In the genomic region with DNA sequence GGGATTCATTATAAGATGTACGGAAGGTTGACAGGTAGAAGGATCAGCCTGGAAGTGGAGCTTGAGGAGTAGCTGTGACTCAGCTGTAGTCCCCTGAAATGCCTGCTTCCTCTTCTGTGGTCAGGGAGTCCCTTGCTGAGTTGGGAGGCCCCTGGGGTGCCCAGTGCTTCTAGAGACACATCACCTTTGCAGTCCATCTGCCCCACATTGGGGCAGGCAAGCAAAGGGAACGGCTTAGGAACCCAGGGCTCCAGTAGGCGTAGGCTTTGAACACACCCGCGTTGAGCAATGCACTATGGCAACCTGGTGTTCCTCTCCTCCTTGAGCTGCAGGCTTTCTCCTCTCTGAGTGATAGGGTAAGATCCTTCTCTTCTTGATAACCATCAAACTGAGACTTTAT, we compare ENCODE assay signal across 28 mouse cellular contexts. TPM values are rescaled to one million over a fixed set of nuclear protein-coding genes. Genes with fewer than 3 reads are reported as not detected.
DNase-seq lines count a peak whose midpoint lies in the region; ATAC-seq and TF ChIP-seq lines count a peak whose summit lies in the region.
"Had no signal": no experiment of that assay in that cellular context is flagged by ENCODE, and none has a peak within 500 bp of the region (broad histone marks: within the 10 kb centered on the region; RNA-seq: fewer than 3 reads in every experiment).

No protein-coding gene starts in this region.

- H3K36me3 ChIP-seq in CH12.LX (replicated peaks in 1 of 2; ENCODE audit: control insufficient read depth in 1 of 2, insufficient read depth in 1 of 2, low read length in 1 of 2) (no peaks in the 10 kb centered on the region), G1E (replicated peaks) (peaks cover 12% of the 10 kb centered on the region)
- H3K36me3 ChIP-seq in forebrain, embryonic 14.5 days (ENCODE audit: control insufficient read depth, insufficient read depth, low read length) = no peaks in the 10 kb centered on the region
- H3K36me3 ChIP-seq: embryonic facial prominence, embryonic 13.5 days; heart, embryonic 15.5 days; limb, embryonic 10.5 days; lung, embryonic 15.5 days; midbrain, embryonic 10.5 days; neural tube, embryonic 15.5 days had no signal

- peaks cover 10 to 37% of the 10 kb centered on the region in 2 experiments for H3K4me1 ChIP-seq in CH12.LX (ENCODE audit: control insufficient read depth in 1 of 2, insufficient read depth in 2 of 2)
- H3K4me1 ChIP-seq in G1E (ENCODE audit: insufficient read depth, low read depth, low read length) = peaks cover 49% of the 10 kb centered on the region
- no peaks in the 10 kb centered on the region for H3K4me1 ChIP-seq in forebrain, embryonic 14.5 days (ENCODE audit: control insufficient read depth, insufficient read depth, low read length)
- H3K4me1 ChIP-seq: forebrain, embryonic 13.5 days; lung, embryonic 15.5 days; midbrain, embryonic 10.5 days; neural tube, embryonic 15.5 days had no signal

- dilution Hi-C loops in CH12.LX (cut with MboI; ENCODE audit: extremely low pct_ligation_motif_present, extremely low pct_unique_long_range_greater_than_20kb, low sequenced_read_pairs) = no loop called here

- no peaks in the 10 kb centered on the region for H3K79me2 ChIP-seq in CH12.LX (replicated peaks; ENCODE audit: control insufficient read depth, extremely low read depth, insufficient read depth, poor library complexity, severe bottlenecking)

- 62% methylated on average over 5 of the region's 5 CpGs for WGBS in forebrain, embryonic 14.5 days

- peak; percentile 77 for TF ChIP-seq EP300 in CH12.LX (IDR thresholded peaks at IDR 0.05; ENCODE audit: low read length)

- H3K4me3 ChIP-seq in CH12.LX (replicated peaks in 1 of 3; ENCODE audit: low read depth in 2 of 3, low read length in 2 of 3, poor library complexity in 1 of 3) (no peak overlapping the region), G1E (ENCODE audit: low read depth, low read length) (peak overlapping the region; percentile 33; the same call in 1 of the 2 replicates)
- H3K4me3 ChIP-seq in forebrain, embryonic 14.5 days (ENCODE audit: low read depth, low read length) = no peak overlapping the region
- H3K4me3 ChIP-seq: embryonic facial prominence, embryonic 13.5 days; erythroblast, embryonic 14.5 days; forebrain, embryonic 13.5 days; heart, adult 2 months; heart, embryonic 15.5 days; limb, embryonic 10.5 days; lung, embryonic 15.5 days; midbrain, embryonic 10.5 days; neural tube, embryonic 15.5 days had no signal

- TF ChIP-seq RAD21 in CH12.LX (IDR thresholded peaks at IDR 0.05; ENCODE audit: low read depth, low read length) = no peak

- no peak for TF ChIP-seq POLR2A in CH12.LX (IDR thresholded peaks at IDR 0.05; ENCODE audit: low read depth, low read length)

- DNase-seq in CH12.LX (ENCODE audit: extremely low read depth) (peak; percentile 51), G1E (ENCODE audit: low spot score) (peak; percentile 77)
- DNase-seq in cerebellum, postnatal 10 days = no peak
- no peak for DNase-seq in forebrain, embryonic 14.5 days (ENCODE audit: low spot score)
- DNase-seq in cerebellum, postnatal 25 days = no peak
- DNase-seq in urinary bladder, adult 2 months (ENCODE audit: low spot score) = no peak
- DNase-seq: adrenal gland, postnatal 36 days; cerebellum, adult 11 months; cerebellum, postnatal 14 days; embryo, embryonic 11 days; heart, adult 2 months; heart, postnatal 36 days; kidney, adult 2 months; lung, postnatal 36 days had no signal

- H3K27me3 ChIP-seq in CH12.LX (replicated peaks) = no peaks in the 10 kb centered on the region
- H3K27me3 ChIP-seq in G1E (ENCODE audit: insufficient read depth, low read length) = no peaks in the 10 kb centered on the region
- H3K27me3 ChIP-seq in forebrain, embryonic 14.5 days (replicated peaks; ENCODE audit: control insufficient read depth, insufficient read depth, low read length) = no peaks in the 10 kb centered on the region
- H3K27me3 ChIP-seq: embryonic facial prominence, embryonic 13.5 days; forebrain, embryonic 13.5 days; heart, embryonic 15.5 days; lung, embryonic 15.5 days; neural tube, embryonic 15.5 days had no signal

- ATAC-seq in G1E (ENCODE audit: extremely low read depth, insufficient number of reproducible peaks, low FRiP score, poor library complexity, severe bottlenecking) = peak; percentile 90
- peak; percentile 85 for ATAC-seq in common myeloid progenitor, adult 5-6 weeks (replicated peaks; ENCODE audit: low read depth, poor library complexity, severe bottlenecking)
- ATAC-seq in megakaryocyte progenitor cell, adult 5-6 weeks (replicated peaks; ENCODE audit: poor library complexity) = peak; percentile 91
- ATAC-seq in forebrain, embryonic 14.5 days = no peak
- ATAC-seq: forebrain, embryonic 13.5 days; inflammation-experienced regulatory T-cells, adult 6 months; midbrain, embryonic 16.5 days had no signal

- peak overlapping the region; percentile 32; the same call in 1 of the 2 replicates for H3K4me2 ChIP-seq in CH12.LX (ENCODE audit: insufficient read depth, low read depth, poor library complexity, severe bottlenecking)
- H3K4me2 ChIP-seq in forebrain, embryonic 14.5 days (ENCODE audit: low read length) = no peak overlapping the region
- H3K4me2 ChIP-seq: embryonic facial prominence, embryonic 13.5 days; forebrain, embryonic 13.5 days; heart, embryonic 15.5 days; hindbrain, embryonic 14.5 days; lung, embryonic 15.5 days; neural tube, embryonic 15.5 days had no signal

- in situ Hi-C loops in CH12.LX (cut with MboI; ENCODE audit: low pct_ligation_motif_present, low pct_unique_long_range_greater_than_20kb, low sequenced_read_pairs) = loop anchor here (25.0 kb wide), 1 partner anchor 186 kb away; no protein-coding TSS in a partner anchor

- H3K9me3 ChIP-seq in CH12.LX (replicated peaks; ENCODE audit: low read length) = no peaks in the 10 kb centered on the region
- no peaks in the 10 kb centered on the region for H3K9me3 ChIP-seq in G1E (replicated peaks)
- H3K9me3 ChIP-seq in forebrain, embryonic 14.5 days (replicated peaks; ENCODE audit: control insufficient read depth, low read length) = no peaks in the 10 kb centered on the region
- H3K9me3 ChIP-seq: embryonic facial prominence, embryonic 13.5 days; forebrain, embryonic 13.5 days; heart, embryonic 15.5 days; limb, embryonic 10.5 days; lung, embryonic 15.5 days; midbrain, embryonic 10.5 days; neural tube, embryonic 15.5 days had no signal

- no peak overlapping the region for H3K27ac ChIP-seq in CH12.LX (ENCODE audit: insufficient read depth, low read depth)
- no peak overlapping the region for H3K27ac ChIP-seq in forebrain, embryonic 14.5 days (ENCODE audit: low read depth, low read length)
- H3K27ac ChIP-seq: embryonic facial prominence, embryonic 13.5 days; forebrain, embryonic 13.5 days; heart, adult 2 months; heart, embryonic 15.5 days; hindbrain, embryonic 14.5 days; kidney, postnatal 0 days; lung, embryonic 15.5 days; midbrain, embryonic 10.5 days; neural tube, embryonic 15.5 days had no signal

- no peak overlapping the region for H3K9ac ChIP-seq in CH12.LX (ENCODE audit: insufficient read depth, low read depth)
- H3K9ac ChIP-seq in forebrain, embryonic 14.5 days (ENCODE audit: low read length) = no peak overlapping the region
- H3K9ac ChIP-seq: embryonic facial prominence, embryonic 13.5 days; forebrain, embryonic 13.5 days; heart, embryonic 15.5 days; hindbrain, embryonic 14.5 days; lung, embryonic 15.5 days; neural tube, embryonic 15.5 days had no signal

- TF ChIP-seq CTCF in CH12.LX (conservative IDR thresholded peaks at IDR 0.05 in 1 of 2, IDR thresholded peaks at IDR 0.05 in 1 of 2; ENCODE audit: low read depth in 2 of 2, low read length in 2 of 2) (no peak), G1E (IDR thresholded peaks at IDR 0.05; ENCODE audit: low read depth, low read length) (no peak)

TF ChIP-seq in CH12.LX, 34 proteins besides CTCF, POLR2A, EP300 and RAD21:
- TF ChIP-seq TCF12 (IDR thresholded peaks at IDR 0.05; ENCODE audit: low read depth, low read length) (no peak), MEF2A (IDR thresholded peaks at IDR 0.05; ENCODE audit: borderline replicate concordance, low read depth, low read length) (no peak), IRF4 (IDR thresholded peaks at IDR 0.05; ENCODE audit: low read depth, low read length) (peak; percentile 60; the same call in 1 of the 2 replicates), ETS1 (conservative IDR thresholded peaks at IDR 0.05; ENCODE audit: low read depth, low read length) (peak; percentile 45)

RNA-seq across cellular contexts. Expression of gene Rsbn1l, which starts 16.9 kb away (rescaled TPM):
- total RNA-seq in CH12.LX (2012; rRNA removed) = 8.1 and 8.3 TPM in 2 replicates
- total RNA-seq in CH12.LX (2014; rRNA removed) = 17.0 TPM in 2 replicates
- 20.2 and 22.3 TPM in 2 replicates for polyA plus RNA-seq in CH12.LX (2012; ENCODE audit: insufficient read length, low read depth)
- 90.5 and 90.8 TPM in 2 replicates for total RNA-seq in G1E (2014; fragmentation: Nextera tagmentation)
- total RNA-seq in G1E (2017) = 63.7 and 69.7 TPM in 2 replicates
- 15.7 and 16.7 TPM in 2 replicates for polyA plus RNA-seq in G1E (2012)
- 35.1 and 54.1 TPM in 2 replicates for total RNA-seq in common myeloid progenitor, adult 5-6 weeks (2017)
- total RNA-seq in megakaryocyte progenitor cell, adult 5-6 weeks (2015) = 30.6 and 33.0 TPM in 2 replicates
- 16.8 and 39.3 TPM in 2 replicates for total RNA-seq in megakaryocyte progenitor cell, adult 5-6 weeks (2017)
- 5.3 TPM in 2 replicates for polyA plus RNA-seq in forebrain, embryonic 14.5 days (2014; fragmentation: Nextera tagmentation; extraction: Ambion mirVana)
- polyA plus RNA-seq in urinary bladder, adult 2 months (2012; rRNA removed) = 11.8 and 14.6 TPM in 2 replicates

Comparison
In these comparisons a context has a peak if more than half of its experiments do, and no peak if none do; other contexts are left out.
1. DNase-seq: peak in CH12.LX (single experiment) and G1E (single experiment); none in cerebellum, postnatal 10 days (0 of 2), forebrain, embryonic 14.5 days (single experiment), cerebellum, postnatal 25 days (0 of 2) and urinary bladder, adult 2 months (single experiment).